Mouse (Mus musculus): ENCODE results near the gene Agrp.

- TF ChIP-seq TBP (IDR thresholded peaks at IDR 0.05; ENCODE audit: low read depth, low read length) = no peak
- no peak for TF ChIP-seq MAX (IDR thresholded peaks at IDR 0.05; ENCODE audit: low read length)
- no peak for TF ChIP-seq POLR2AphosphoS5 (IDR thresholded peaks at IDR 0.05; ENCODE audit: borderline replicate concordance, low read depth, low read length)
- TF ChIP-seq RAD21 (IDR thresholded peaks at IDR 0.05; ENCODE audit: low read depth, low read length) = no peak
- no peak for TF ChIP-seq POLR2A (IDR thresholded peaks at IDR 0.05; ENCODE audit: control insufficient read depth in 1 of 2, insufficient read depth in 1 of 2, low read depth in 1 of 2, low read length in 2 of 2, poor library complexity in 1 of 2)
- TF ChIP-seq CTCF (IDR thresholded peaks at IDR 0.05 in 2 of 3, conservative IDR thresholded peaks at IDR 0.05 in 1 of 3; ENCODE audit: control insufficient read depth in 1 of 3, insufficient read depth in 1 of 3, low read depth in 2 of 3, low read length in 3 of 3, poor library complexity in 1 of 3, severe bottlenecking in 1 of 3) = no peak
- TF ChIP-seq POLR2AphosphoS2 (IDR thresholded peaks at IDR 0.05; ENCODE audit: low read length) = no peak
Observed at GRCm38 (mm10) chr8:105552032-105552431, 85.2 kb downstream of the Agrp start.

All from MEL (cell line).